In genomic region chr17:33432019-33432946, GRCm38 (mm10) we compare ENCODE assay signal across 28 mouse cellular contexts. TPM values are rescaled to one million over a fixed set of nuclear protein-coding genes. Genes with fewer than 3 reads are reported as not detected.
DNase-seq lines count a peak whose midpoint lies in the region; ATAC-seq and TF ChIP-seq lines count a peak whose summit lies in the region.
"Had no signal": no experiment of that assay in that cellular context is flagged by ENCODE, and none has a peak within 500 bp of the region (broad histone marks: within the 10 kb centered on the region; RNA-seq: fewer than 3 reads in every experiment).

Gene Actl9, plus strand, starts transcription at chr17:33432896.

- no peak for TF ChIP-seq POLR2A in MEL (IDR thresholded peaks at IDR 0.05; ENCODE audit: control insufficient read depth in 1 of 2, insufficient read depth in 1 of 2, low read depth in 1 of 2, low read length in 2 of 2, poor library complexity in 1 of 2)

- H3K27ac ChIP-seq in MEL (ENCODE audit: control insufficient read depth, low read depth, low read length) = no peak within 1 kb of the TSS
- no peak within 1 kb of the TSS for H3K27ac ChIP-seq in liver, embryonic 14.5 days
- H3K27ac ChIP-seq: embryonic facial prominence, embryonic 10.5 days; forebrain, embryonic 10.5 days; gastrocnemius, adult 2 months; heart, embryonic 10.5 days; hindbrain, embryonic 12.5 days had no signal

- peak; percentile 82 for ATAC-seq in liver, embryonic 14.5 days (ENCODE audit: insufficient read depth)
- ATAC-seq in megakaryocyte progenitor cell, adult 5-6 weeks (replicated peaks; ENCODE audit: poor library complexity) = peak; percentile 92
- no peak for ATAC-seq in erythroblast, adult 5-6 weeks (replicated peaks; ENCODE audit: low FRiP score, poor library complexity, severe bottlenecking)
- ATAC-seq: activated CD4-positive, CD25-positive, alpha-beta regulatory T cell, adult 4 months; forebrain, embryonic 14.5 days; hindbrain, embryonic 16.5 days; Patski had no signal

- no peak for TF ChIP-seq CTCF in MEL (IDR thresholded peaks at IDR 0.05 in 2 of 3, conservative IDR thresholded peaks at IDR 0.05 in 1 of 3; ENCODE audit: control insufficient read depth in 1 of 3, insufficient read depth in 1 of 3, low read depth in 2 of 3, low read length in 3 of 3, poor library complexity in 1 of 3, severe bottlenecking in 1 of 3)
- TF ChIP-seq CTCF in liver, embryonic 14.5 days (IDR thresholded peaks at IDR 0.05; ENCODE audit: low read depth) = no peak

- no peak for TF ChIP-seq RAD21 in MEL (IDR thresholded peaks at IDR 0.05; ENCODE audit: low read depth, low read length)

- H3K9me3 ChIP-seq in MEL (replicated peaks; ENCODE audit: insufficient read depth, low read length) = no peaks in the 10 kb centered on the region
- H3K9me3 ChIP-seq in liver, embryonic 14.5 days (ENCODE audit: control insufficient read depth, low read length) = no peaks in the 10 kb centered on the region
- H3K9me3 ChIP-seq: embryonic facial prominence, embryonic 10.5 days; forebrain, embryonic 10.5 days; heart, embryonic 10.5 days; hindbrain, embryonic 12.5 days had no signal

- no peak; a peak in 1 of 4 replicates for TF ChIP-seq EP300 in MEL (IDR thresholded peaks at IDR 0.05; ENCODE audit: low read depth in 1 of 2, low read length in 2 of 2)
- TF ChIP-seq EP300 in liver, embryonic 14.5 days (IDR thresholded peaks at IDR 0.05; ENCODE audit: low read depth) = peak; percentile 55

- 18% methylated on average over 3 of the region's 3 CpGs for whole genome bisulfite sequencing in liver, embryonic 14.5 days (ENCODE audit: insufficient replicate concordance)

- DNase-seq in MEL (ENCODE audit: low read depth, low spot score) (peak; percentile 39), liver (peak; percentile 27)
- peak in 1 of 3 experiments; percentile 7 for DNase-seq in liver, embryonic 14.5 days (ENCODE audit: low read depth in 3 of 3, low spot score in 3 of 3)
- no peak for DNase-seq in adrenal gland, postnatal 4 days (ENCODE audit: low spot score in 2 of 2)
- no peak for DNase-seq in layer of hippocampus, postnatal 10 days (ENCODE audit: low spot score in 2 of 2)
- DNase-seq: adrenal gland, postnatal 14 days; cerebellum, adult 18-20 months; cerebellum, adult 9-11 months; cerebellum, postnatal 36 days; gastrocnemius, adult 2 months; gastrocnemius, postnatal 25 days; heart, postnatal 10 days; heart, postnatal 4 days had no signal

- peaks cover 0 to 2% of the 10 kb centered on the region in 2 experiments; a peak in 2 of 4 replicates for H3K27me3 ChIP-seq in MEL (ENCODE audit: control insufficient read depth in 1 of 2, insufficient read depth in 2 of 2, low read length in 2 of 2)
- H3K27me3 ChIP-seq in liver, embryonic 14.5 days (ENCODE audit: control insufficient read depth, insufficient read depth, low read length) = no peaks in the 10 kb centered on the region
- H3K27me3 ChIP-seq: hindbrain, embryonic 12.5 days had no signal

- H3K4me1 ChIP-seq in MEL (ENCODE audit: control insufficient read depth in 1 of 2, insufficient read depth in 2 of 2, low read length in 2 of 2) = peaks cover 0 to 5% of the 10 kb centered on the region in 2 experiments; a peak in 2 of 4 replicates
- peaks cover 0 to 9% of the 10 kb centered on the region in 2 experiments; a peak in 3 of 4 replicates for H3K4me1 ChIP-seq in liver, embryonic 14.5 days (replicated peaks; ENCODE audit: control insufficient read depth in 2 of 2, insufficient read depth in 2 of 2, low read length in 1 of 2)
- H3K4me1 ChIP-seq: embryonic facial prominence, embryonic 10.5 days; forebrain, embryonic 10.5 days; heart, embryonic 10.5 days; hindbrain, embryonic 12.5 days had no signal

- H3K4me2 ChIP-seq in liver, embryonic 14.5 days (ENCODE audit: low read depth) = no peak within 1 kb of the TSS
- H3K4me2 ChIP-seq: hindbrain, embryonic 12.5 days had no signal

- H3K79me2 ChIP-seq in MEL (ENCODE audit: control insufficient read depth, insufficient read depth, low read length, poor library complexity) = no peaks in the 10 kb centered on the region

- no peak within 1 kb of the TSS for H3K9ac ChIP-seq in MEL (ENCODE audit: control insufficient read depth, low read depth, low read length, poor library complexity, severe bottlenecking)
- H3K9ac ChIP-seq in liver, embryonic 14.5 days (replicated peaks) = no peak within 1 kb of the TSS
- H3K9ac ChIP-seq: hindbrain, embryonic 12.5 days had no signal

- no peak within 1 kb of the TSS for H3K4me3 ChIP-seq in MEL (ENCODE audit: control insufficient read depth in 1 of 2, insufficient read depth in 1 of 2, low read depth in 2 of 2, low read length in 2 of 2)
- no peak within 1 kb of the TSS for H3K4me3 ChIP-seq in liver, embryonic 14.5 days (ENCODE audit: insufficient read depth in 1 of 2, low read depth in 2 of 2, low read length in 2 of 2)
- H3K4me3 ChIP-seq: embryonic facial prominence, embryonic 10.5 days; erythroblast, embryonic 14.5 days; forebrain, embryonic 10.5 days; gastrocnemius, adult 2 months; heart, embryonic 10.5 days; hindbrain, embryonic 12.5 days had no signal

- peaks cover 0 to 7% of the 10 kb centered on the region in 2 experiments; a peak in 2 of 4 replicates for H3K36me3 ChIP-seq in MEL (ENCODE audit: control insufficient read depth in 1 of 2, insufficient read depth in 2 of 2, low read length in 2 of 2)
- no peaks in the 10 kb centered on the region for H3K36me3 ChIP-seq in liver, embryonic 14.5 days (replicated peaks; ENCODE audit: control insufficient read depth, insufficient read depth, low read depth)
- H3K36me3 ChIP-seq: embryonic facial prominence, embryonic 10.5 days; forebrain, embryonic 10.5 days; heart, embryonic 10.5 days; hindbrain, embryonic 12.5 days had no signal

TF ChIP-seq in MEL, 35 proteins besides CTCF, POLR2A, EP300 and RAD21:
- 0 out of 2 replicates have a peak, but pooled peaks have one; percentile 4 for TF ChIP-seq GATA1 (IDR thresholded peaks at IDR 0.05; ENCODE audit: low read depth, low read length)
- TF ChIP-seq TCF12 (IDR thresholded peaks at IDR 0.05; ENCODE audit: low read depth, low read length) = no peak

RNA-seq across cellular contexts. Expression of gene Actl9, which starts in this region (rescaled TPM):
- not detected in 2 replicates for total RNA-seq in MEL (2012; rRNA removed)
- not detected for polyA plus RNA-seq in MEL (2012; ENCODE audit: insufficient read depth in 1 of 2, insufficient read length in 2 of 2, low read depth in 1 of 2, low replicate concordance in 2 of 2, missing spikeins in 1 of 2)
- polyA plus RNA-seq in liver, embryonic 14.5 days (2012; rRNA removed) = 0.02 and 0.04 TPM in 2 replicates
- not detected in 2 replicates for polyA plus RNA-seq in liver, embryonic 14.5 days (2014; fragmentation: Nextera tagmentation; extraction: Ambion mirVana)
- not detected in 2 replicates for total RNA-seq in megakaryocyte progenitor cell, adult 5-6 weeks (2015)
- total RNA-seq in megakaryocyte progenitor cell, adult 5-6 weeks (2017) = not detected in 2 replicates
- total RNA-seq in adrenal gland, postnatal 4 days (2021) = not detected
- under 1 TPM in 1 of 2 experiments, not detected in 1; 0.43 TPM for total RNA-seq in layer of hippocampus, postnatal 10 days (2021)
- total RNA-seq in erythroblast, adult 5-6 weeks (2015; ENCODE audit: low replicate concordance) = not detected in 2 replicates
- total RNA-seq in erythroblast, adult 5-6 weeks (2017; ENCODE audit: low replicate concordance) = not detected in 2 replicates
- total RNA-seq: adrenal gland, adult 18-20 months; gastrocnemius, adult 2 months; gastrocnemius, postnatal 25 days; granulocyte monocyte progenitor cell, adult 5-6 weeks; heart, postnatal 10 days; heart, postnatal 4 days had no signal
- polyA plus RNA-seq: activated CD4-positive, CD25-positive, alpha-beta regulatory T cell, adult 4 months; embryonic facial prominence, embryonic 10.5 days; embryonic facial prominence, embryonic 14.5 days; erythroblast, embryonic 14.5 days; forebrain, embryonic 10.5 days; forebrain, embryonic 14.5 days; heart, embryonic 10.5 days; heart, embryonic 14.5 days; hindbrain, embryonic 12.5 days; hindbrain, embryonic 16.5 days; Patski had no signal

Comparison
In these comparisons a context has a peak if more than half of its experiments do, and no peak if none do; other contexts are left out.
1. Peak in DNase-seq in MEL; RNA of the gene not detected or under 1 TPM.
2. Peak in ATAC-seq in liver, embryonic 14.5 days; RNA of the gene not detected or under 1 TPM.
3. Peak in ATAC-seq in megakaryocyte progenitor cell, adult 5-6 weeks; RNA of the gene not detected or under 1 TPM.